Mouse (Mus musculus): ENCODE results near the gene Wipi2.

The Wipi2 gene

GRCm38 (mm10) chr5:142692971-142693737 lies 65.7 kb downstream of the Wipi2 start:
- DNase-seq (ENCODE audit: low spot score in 2 of 2) = no peak

- no peak for DNase-seq (ENCODE audit: low spot score in 2 of 2)
Measured at GRCm38 (mm10) chr5:142693738-142694430, 66.4 kb downstream of the Wipi2 start.

- DNase-seq (ENCODE audit: low spot score in 2 of 2) = peak in 1 of 2 experiments; percentile 75
Measured at GRCm38 (mm10) chr5:142694627-142695340, 67.3 kb downstream of the Wipi2 start.

- DNase-seq (ENCODE audit: low spot score in 2 of 2) = no peak
Measured at GRCm38 (mm10) chr5:142696258-142696657, 68.8 kb downstream of the Wipi2 start.

- DNase-seq (ENCODE audit: low spot score in 2 of 2) = no peak
Measured at GRCm38 (mm10) chr5:142696865-142697264, 69.4 kb downstream of the Wipi2 start.

- DNase-seq (ENCODE audit: low spot score in 2 of 2) = no peak
Measured at GRCm38 (mm10) chr5:142697742-142698141, 70.2 kb downstream of the Wipi2 start.

- DNase-seq (ENCODE audit: low spot score in 2 of 2) = peak in 1 of 2 experiments; percentile 38
Measured at GRCm38 (mm10) chr5:142700842-142701589, 73.5 kb downstream of the Wipi2 start.

- peak in 1 of 2 experiments; percentile 64 for DNase-seq (ENCODE audit: low spot score in 2 of 2)
Measured at GRCm38 (mm10) chr5:142701651-142702510, 74.4 kb downstream of the Wipi2 start.

- no peak for DNase-seq (ENCODE audit: low spot score in 2 of 2)
Measured at GRCm38 (mm10) chr5:142702511-142703138, 75.1 kb downstream of the Wipi2 start.

GRCm38 (mm10) chr5:142703569-142703968 lies 76.1 kb downstream of the Wipi2 start:
- no peak for DNase-seq (ENCODE audit: low spot score in 2 of 2)

GRCm38 (mm10) chr5:142707709-142708108 lies 80.2 kb downstream of the Wipi2 start:
- DNase-seq (ENCODE audit: low spot score in 2 of 2) = peak in 1 of 2 experiments; percentile 6

- DNase-seq (ENCODE audit: low spot score in 2 of 2) = peak in 1 of 2 experiments; percentile 4
Measured at GRCm38 (mm10) chr5:142709436-142709835, 81.9 kb downstream of the Wipi2 start.

GRCm38 (mm10) chr5:142712373-142712772 lies 84.9 kb downstream of the Wipi2 start:
- no peak for DNase-seq (ENCODE audit: low spot score in 2 of 2)

GRCm38 (mm10) chr5:142713966-142714365 lies 86.5 kb downstream of the Wipi2 start:
- DNase-seq (ENCODE audit: low spot score in 2 of 2) = no peak

- DNase-seq (ENCODE audit: low spot score in 2 of 2) = no peak
Measured at GRCm38 (mm10) chr5:142715059-142715458, 87.6 kb downstream of the Wipi2 start.

- no peak for DNase-seq (ENCODE audit: low spot score in 2 of 2)
Measured at GRCm38 (mm10) chr5:142716056-142716455, 88.6 kb downstream of the Wipi2 start.

- DNase-seq (ENCODE audit: low spot score in 2 of 2) = peak; percentile 82 to 89
Measured at GRCm38 (mm10) chr5:142718037-142718436, 90.5 kb downstream of the Wipi2 start.

GRCm38 (mm10) chr5:142718486-142718885 lies 91.0 kb downstream of the Wipi2 start:
- DNase-seq (ENCODE audit: low spot score in 2 of 2) = no peak

GRCm38 (mm10) chr5:142719897-142720296 lies 92.4 kb downstream of the Wipi2 start:
- DNase-seq (ENCODE audit: low spot score in 2 of 2) = no peak

All from spleen, postnatal 10 days (tissue).